Mouse (Mus musculus): ENCODE results near the gene Grik1.

GRCm38 (mm10) chr16:88221932-88222331, 68.1 kb downstream of the Grik1 start:
- no peak for TF ChIP-seq POLR2A (IDR thresholded peaks at IDR 0.05; ENCODE audit: insufficient read depth, low read depth, low read length)
- no peak for TF ChIP-seq CTCF (IDR thresholded peaks at IDR 0.05; ENCODE audit: insufficient read depth, low read depth, low read length)
